Mouse (Mus musculus): ENCODE data around the gene Slc13a3.

Gene Slc13a3

DNA sequence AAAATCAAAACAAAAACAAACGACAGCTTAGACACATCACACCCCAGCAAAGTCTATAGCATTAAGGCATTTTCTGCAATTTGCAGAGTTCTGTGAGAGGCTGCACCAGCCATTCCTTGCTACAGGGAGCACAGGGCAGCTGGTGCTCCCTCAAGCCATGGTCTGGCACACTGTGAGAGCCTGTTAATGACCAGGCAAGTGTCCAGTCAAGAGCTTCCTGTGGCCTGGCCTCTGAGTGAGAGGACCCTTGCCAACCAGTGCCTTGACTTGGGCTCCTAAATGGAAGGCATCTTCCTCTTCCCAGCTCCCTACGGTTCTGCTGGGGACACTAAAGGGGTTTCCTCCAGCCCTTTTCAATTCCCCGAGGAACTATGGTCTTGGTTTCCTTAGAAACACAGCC is 59.1 kb downstream of the Slc13a3 start:
- DNase-seq (ENCODE audit: low spot score), result no peak

DNA sequence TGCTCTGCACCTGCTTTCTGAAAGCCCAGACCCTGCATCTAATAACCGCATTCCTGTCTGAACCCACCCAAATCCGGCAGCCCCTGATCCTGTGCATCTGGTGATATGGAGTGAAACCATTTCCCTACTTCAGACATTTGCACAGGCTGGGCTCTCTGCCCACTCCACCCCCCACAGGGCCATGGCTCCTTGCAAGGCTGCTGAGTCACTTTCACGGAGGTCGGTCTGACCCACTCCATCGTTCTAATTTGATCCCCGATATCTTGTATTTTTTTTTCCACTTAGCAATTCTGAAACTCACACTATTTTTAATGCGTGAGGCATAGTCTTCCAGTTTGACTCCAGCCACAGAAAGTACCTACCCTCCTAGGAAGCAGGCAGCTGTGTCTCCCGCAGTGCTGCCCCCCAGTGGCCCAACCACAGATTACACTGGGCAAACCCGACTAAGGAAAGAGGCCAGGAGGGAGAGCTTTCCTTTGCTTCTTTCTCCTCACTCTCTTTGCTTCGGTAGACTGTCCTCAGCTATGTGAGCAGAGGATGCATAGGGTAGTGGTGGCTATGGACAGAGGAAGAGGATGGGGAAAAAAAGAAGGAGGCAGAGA is 65.2 kb downstream of the Slc13a3 start:
- DNase-seq (ENCODE audit: low spot score), result peak; percentile 61

DNA sequence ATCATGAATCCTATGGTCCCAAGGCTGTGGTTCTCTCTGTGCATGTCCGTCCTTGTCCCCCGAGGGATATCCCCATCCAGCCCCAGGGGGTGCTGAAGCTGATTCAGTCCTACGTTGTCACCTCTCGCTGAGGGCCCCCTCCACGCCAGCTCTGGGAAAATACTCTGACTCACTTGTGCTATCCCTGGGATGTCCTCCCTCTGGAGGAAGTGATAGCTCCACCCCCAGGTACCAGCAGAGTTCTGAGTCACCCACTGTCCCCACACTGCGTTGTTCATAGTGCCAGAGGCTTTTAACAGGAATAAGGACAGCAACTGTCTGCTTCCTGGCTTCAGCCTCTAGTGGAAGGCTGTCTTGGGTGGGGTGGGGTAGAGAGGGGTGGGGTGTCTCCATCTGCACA is 67.7 kb downstream of the Slc13a3 start:
- peak; percentile 12 for DNase-seq (ENCODE audit: low spot score)

DNA sequence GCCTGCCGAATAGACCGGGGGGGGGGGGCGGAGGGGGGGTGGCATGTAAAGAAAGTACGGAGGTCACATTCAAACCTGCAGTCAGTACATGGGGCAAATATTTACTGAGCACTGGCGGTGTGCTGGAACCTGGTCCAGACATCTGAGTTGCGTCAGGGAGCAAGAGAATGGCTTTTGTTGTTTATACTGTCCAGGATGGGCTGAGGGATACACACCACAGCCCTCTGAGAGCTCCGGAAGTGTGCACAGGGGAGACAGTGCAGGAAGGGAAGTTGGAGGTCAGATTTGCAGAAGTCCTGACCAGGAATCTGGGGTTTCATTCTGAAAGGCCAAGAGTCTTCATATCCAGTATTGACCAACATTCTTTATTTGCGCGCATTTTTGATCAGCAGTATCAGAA is 68.1 kb downstream of the Slc13a3 start:
- peak; percentile 23 for DNase-seq (ENCODE audit: low spot score)

DNA sequence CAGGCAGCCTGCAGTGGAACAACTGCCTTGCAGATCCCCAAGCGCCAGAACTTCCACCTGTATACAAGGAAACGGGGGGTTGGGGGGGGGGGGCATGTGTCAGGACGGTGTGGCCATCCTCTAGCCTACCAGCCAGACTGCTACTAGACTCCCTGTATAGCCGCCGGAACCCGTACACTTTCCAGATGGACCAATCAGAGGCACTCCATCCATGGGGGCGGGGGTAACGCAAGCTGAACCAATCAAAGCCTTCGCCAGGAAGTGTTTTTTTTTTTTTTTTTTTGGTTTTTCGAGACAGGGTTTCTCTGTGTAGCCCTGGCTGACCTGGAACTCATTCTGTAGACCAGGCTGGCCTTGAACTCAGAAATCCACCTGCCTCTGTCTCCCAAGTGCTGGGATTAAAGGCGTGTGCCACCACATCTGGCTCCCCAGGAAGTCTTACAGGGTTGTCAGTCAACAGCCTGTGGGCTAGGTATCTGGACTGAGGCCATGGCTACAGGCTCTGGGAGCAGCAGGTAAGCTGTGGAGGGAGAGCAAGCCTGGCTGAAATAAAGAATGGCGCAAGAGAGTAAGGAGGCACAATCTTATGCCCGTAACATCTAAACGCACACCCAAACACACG is 74.8 kb downstream of the Slc13a3 start:
- no peak for DNase-seq (ENCODE audit: low spot score)

DNA sequence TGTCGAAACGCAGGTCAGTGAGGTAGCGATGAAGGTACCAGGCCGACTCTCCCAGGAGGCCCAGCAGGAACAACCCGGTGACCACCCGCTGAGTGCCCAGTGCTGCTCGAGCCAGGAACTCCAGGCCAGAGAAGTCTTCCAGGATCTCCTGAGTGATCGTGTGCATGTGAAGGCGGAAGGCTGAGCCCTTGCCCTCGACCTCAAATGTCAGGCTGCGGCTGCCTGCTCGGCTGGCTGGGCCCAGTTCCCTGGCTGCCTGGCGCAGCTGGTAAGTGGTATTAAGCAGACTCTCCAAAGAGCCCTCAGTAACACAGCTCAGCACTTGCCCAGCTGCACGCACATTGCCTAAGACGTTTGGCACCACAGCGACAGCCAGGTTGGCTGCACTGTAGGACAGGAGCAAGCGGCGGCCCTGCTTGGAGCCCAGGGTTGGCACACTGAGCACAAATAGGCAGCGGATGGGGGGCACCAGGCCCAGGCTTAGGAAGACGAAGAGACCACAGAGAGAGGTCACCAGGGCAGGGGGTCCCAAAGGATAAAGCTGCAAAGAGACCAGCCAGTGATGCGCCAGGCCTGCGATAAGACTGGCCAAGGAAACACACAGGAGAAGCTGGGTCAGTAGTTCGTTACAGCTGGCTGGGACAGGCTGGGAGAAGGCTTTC is 75.4 kb downstream of the Slc13a3 start:
- DNase-seq (ENCODE audit: low spot score), result peak; percentile 31

DNA sequence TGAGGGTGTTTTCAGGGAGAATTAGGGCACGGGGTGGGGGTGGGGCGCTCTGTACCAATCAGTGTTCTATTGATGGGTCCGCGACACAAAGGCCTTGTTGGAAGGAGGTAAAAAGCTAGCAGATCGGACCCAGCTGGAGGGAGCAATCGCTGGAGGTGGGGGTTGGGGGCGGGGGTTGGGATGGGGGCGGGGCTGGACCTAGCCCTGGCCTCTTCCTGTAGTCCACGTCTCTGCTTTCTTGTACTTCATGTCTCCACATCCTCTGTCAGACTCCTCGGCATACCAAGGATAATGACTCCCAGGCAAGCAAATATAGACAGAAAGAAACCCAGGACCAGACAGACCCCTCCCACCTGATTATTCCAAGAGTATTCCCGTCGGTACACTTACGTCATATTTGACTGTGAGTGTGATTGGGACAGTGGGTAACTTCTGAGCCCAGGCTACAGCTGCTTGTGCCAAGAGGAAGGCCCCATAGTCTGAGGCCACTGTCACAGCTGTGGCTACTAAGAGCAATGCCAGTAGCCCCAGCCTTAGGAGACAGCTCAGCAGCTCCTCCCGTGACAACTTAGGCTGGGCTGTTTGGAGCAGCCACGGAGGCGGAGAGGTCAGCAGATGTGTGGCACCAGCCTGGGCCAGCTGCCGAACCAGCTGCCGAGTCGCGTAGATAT is 76.1 kb downstream of the Slc13a3 start:
- no peak for DNase-seq (ENCODE audit: low spot score)

DNA sequence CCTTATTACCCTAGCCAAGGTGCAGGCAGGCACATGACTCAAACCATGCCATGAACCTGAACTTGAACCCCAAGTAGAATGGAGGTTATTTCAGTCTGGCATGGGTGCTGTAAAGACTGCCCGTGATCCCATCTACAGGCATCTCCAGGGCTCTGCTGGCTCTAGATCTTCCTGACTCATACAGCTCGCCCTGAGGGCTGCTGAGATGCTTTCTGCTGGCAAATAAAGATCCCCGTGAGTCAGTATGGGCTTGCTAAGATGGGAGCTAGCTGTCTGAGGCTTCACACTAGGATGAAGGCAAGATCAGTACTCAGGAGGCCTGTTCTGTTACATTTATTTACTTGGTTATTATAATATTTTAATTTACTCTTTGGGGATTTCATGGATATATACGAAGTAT is 80.9 kb downstream of the Slc13a3 start:
- no peak for DNase-seq (ENCODE audit: low spot score)

DNA sequence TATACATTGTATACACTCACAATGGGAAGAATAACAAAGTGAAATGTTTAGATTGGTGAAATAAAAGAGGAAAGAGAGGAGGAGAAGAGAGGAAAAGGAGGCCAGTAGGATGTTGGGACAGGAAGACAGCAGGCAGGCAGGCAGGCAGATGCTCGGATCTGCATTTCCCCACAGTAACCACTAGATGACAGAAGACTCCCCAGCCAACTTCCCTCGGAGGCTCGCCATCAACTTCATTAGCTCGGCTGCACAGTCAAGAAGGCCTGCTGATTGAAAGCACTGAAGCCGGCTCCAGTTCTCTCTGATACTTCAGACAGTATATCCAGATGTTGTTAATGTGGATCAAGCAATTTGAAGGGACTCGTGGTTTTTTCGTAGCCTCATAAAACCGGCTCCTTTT is 81.5 kb downstream of the Slc13a3 start:
- peak; percentile 46 for DNase-seq (ENCODE audit: low spot score)

DNA sequence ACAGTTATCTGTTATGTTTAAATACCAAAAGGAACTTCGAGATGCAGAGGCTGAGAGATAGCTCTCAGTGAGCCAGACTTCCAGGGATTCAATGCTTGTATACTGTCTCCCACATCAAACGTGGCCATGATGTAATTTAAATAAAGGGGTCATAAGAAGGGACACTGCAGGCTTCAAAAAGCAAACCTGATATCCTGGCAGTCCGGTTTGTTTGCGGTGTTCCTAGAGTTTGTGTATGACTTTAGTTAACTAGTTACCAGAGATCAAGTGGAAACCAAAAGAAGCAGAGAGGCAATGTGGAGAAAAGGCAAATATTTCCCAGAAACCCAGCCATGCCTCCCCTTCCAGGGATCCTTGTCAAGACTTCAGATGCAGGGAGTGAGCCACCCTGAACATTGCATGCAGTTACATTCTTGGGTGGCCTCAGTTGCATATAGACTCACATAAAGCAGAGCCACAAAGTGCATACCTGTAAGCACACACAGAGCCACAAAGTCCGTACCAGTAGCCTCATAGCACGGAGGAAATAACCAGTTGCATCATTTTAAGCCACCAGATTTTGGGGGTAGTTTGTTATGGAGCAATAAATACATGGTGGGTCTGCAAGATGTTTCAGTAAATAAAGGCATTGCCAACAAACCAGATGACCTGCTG is 83.6 kb downstream of the Slc13a3 start:
- no peak for DNase-seq (ENCODE audit: low spot score)

DNA sequence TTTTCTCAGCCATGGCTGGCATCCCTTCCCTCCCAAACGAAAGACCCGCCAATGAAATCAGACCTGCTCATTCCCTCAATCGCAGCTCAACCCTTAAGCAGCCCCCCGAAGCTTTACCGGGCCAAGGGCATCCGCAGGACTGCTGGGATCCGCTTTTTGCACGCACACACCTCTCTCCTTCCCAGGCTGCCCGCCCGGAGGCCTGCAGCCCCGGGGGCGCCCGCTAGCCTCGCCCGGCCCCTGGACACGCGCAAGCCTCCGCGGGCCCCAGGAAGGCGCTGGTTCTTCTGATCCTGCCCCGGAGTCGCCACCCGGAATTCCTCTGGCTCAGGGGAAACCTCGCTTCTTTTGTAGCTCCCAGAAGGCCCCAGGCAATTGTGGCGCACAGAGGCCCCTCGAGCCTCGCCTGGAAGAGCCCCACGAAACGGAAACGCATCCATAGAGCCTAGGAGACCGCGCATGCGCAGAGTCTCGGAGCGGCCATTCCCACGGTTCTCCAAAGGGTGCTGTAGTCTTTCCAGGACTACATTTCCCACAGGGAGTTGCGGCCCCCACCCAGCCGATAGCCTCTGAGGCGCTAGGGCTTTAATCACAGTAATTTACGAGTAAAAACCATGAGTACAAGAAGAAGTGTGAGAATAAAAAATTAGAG is 85.1 kb downstream of the Slc13a3 start, which contains the start of gene Zfp334:
TSS of gene Zfp334 (minus strand) at position 416 of the 652 bp plus-strand sequence.
- DNase-seq (ENCODE audit: low spot score), result peak; percentile 94

DNA sequence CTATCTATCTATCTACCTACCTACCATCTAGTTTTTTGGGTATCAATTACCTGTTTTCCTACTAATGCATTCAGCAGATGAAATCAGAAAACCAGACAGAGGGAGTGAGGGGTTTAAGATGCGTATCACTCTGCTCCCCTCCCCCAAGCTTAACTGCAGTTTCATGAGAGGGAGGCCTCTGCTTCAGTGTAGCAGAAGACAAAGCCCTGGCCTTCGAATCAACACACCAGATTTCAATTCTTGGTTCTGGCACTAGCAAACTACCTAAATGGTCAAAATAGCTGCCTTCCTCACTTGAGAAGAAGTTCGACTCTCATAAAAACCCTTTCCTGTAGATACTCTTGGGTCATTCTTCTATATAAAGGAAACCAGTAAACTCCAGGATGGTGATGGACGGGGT is 85.7 kb downstream of the Slc13a3 start:
- no peak for DNase-seq (ENCODE audit: low spot score)

DNA sequence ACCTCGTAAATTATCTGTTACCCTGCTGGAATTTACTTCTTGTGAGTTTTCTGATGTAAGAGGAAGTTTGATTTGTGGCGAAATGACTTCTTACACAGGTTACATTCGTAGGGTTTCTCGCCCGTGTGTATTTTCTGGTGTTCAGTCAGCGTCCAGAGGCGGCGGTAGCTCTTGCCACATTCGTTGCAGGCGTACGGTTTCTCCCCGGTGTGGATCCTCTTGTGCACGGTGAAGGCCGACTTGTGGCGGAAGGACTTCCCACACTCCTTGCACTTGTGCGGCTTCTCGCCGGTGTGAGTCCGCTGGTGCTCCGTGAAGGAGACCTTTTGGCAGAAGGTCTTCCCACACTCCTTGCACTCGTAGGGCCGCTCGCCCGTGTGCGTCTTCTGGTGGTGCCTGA is 93.0 kb downstream of the Slc13a3 start:
- no peak for DNase-seq (ENCODE audit: low spot score)

DNA sequence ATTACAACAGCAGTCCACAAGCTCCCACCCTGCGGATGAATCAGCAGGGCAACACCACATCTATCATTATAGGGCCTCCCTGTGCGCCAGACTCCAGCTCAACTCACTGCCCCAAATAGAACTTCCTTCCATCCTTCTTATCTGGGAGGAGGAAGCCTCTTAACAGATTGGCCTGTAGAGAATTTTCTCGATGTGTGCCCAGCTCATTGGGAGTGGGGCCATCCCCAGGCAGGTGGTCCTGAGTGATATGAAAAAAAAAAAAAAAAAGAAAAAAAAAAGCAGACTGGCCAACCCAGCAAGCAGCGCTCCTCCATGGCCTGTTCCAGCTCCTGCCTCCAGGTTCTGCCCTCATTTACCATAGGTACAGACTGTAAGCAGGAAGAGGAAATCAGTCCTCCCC is 97.0 kb downstream of the Slc13a3 start:
- DNase-seq (ENCODE audit: low spot score), result no peak

DNA sequence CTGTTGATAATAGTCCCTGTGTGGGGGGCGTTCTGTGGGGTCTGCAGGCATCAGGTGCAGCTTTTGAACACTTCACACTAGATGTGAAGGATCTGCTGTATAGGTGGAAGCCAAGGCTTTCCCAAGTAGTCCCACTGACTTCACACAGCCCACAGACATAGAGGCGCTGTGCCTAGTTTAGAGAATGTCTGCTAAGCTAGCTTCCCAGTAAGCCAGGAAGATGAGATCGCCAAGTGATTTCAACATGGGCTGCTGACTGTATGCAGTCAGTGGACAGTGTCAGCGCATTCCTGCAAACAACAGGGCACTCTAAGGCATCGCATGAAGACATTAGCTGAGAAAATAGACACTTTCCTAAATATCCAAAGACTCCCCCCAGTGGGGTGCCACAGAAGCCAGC is 97.6 kb downstream of the Slc13a3 start:
- DNase-seq (ENCODE audit: low spot score), result no peak

DNA sequence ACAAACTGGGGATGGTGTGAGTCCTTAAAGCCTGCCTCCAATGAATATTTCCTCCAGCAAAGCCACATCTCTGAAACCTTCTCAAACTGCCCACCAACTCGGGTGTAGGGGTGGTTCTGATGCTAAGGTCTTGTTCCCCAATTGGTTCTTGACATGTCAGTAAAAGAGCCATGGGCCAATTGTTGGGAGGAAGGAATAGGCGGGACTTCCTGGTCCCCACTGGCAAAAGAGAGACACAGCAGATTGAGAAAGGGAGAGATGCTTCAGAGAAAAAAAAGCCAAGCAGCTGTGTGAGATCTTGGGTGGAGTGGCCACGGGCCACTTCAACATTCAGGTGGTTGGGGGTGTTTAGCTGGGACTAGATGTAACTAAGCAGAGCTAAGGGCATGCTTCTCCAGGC is 102.0 kb downstream of the Slc13a3 start:
- DNase-seq (ENCODE audit: low spot score), result no peak

DNA sequence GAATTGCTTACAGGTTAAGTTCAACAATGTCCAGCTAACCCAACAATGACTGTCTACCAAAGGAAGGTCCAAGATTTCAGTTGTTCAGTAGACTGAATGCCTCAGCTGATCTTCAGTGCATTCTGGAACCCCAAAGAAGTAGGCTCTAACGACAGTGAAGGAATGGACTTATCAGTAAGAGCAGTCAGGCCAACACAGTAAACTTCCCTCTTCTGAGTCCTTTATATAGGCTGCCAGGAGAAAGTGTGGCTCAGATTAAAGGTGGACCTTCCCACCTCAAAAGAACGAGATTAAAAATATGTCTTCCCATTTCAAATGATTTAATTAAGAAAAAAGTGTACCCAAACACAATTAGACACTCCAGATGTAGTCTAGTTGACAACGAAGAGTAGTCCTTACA is 102.7 kb downstream of the Slc13a3 start:
- no peak for DNase-seq (ENCODE audit: low spot score)

DNA sequence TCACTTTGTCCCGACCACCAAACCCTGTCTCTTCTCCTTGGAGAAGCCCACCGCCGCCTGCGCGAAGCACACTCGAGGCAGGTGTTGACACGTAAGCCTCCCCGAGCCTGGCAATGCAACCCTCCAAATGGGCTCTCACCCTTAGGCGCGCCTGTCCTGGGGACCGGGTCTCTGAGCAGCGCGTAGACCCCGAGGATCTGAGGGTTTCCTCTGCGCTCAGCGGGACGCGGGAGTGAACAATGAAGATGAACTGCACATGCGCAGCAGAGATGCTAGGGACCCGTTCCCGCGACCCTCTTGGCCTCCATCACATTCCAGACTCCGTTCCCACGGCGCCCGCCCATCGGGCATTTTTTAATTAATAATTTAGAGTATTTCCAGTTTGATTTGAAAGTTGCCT is 104.5 kb downstream of the Slc13a3 start, which contains the start of gene Zfp663:
TSS of gene Zfp663 (minus strand) at position 234 of the 400 bp plus-strand sequence.
- no peak for DNase-seq (ENCODE audit: low spot score)

DNA sequence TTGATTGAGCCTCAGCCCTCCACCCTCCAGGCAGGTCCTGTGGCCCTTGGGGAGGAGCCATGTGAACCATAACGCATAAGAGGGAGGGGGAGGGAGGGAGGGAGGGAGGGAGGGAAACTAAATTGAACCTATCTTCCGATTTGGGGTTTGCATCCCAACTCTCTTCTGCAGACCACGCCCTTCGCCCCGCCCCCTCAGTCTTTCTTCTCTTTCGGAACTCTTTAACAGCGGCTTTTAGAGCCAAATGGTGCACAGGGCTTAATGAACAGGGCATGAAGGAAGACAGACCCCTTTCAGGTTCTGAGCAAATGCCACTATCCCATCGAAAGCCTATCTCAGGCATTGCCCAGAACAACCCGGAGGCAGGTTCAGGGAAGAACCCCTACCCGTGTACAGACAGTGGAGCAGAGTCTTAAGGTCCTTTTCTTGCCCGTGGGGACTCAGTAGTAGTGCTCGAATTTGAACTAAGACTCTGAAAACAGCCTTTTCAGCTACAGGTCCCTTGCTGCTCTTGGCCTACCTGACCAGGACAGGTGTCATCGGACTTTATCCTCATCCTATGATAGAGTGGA is 105.1 kb downstream of the Slc13a3 start:
- DNase-seq (ENCODE audit: low spot score), result no peak

DNA sequence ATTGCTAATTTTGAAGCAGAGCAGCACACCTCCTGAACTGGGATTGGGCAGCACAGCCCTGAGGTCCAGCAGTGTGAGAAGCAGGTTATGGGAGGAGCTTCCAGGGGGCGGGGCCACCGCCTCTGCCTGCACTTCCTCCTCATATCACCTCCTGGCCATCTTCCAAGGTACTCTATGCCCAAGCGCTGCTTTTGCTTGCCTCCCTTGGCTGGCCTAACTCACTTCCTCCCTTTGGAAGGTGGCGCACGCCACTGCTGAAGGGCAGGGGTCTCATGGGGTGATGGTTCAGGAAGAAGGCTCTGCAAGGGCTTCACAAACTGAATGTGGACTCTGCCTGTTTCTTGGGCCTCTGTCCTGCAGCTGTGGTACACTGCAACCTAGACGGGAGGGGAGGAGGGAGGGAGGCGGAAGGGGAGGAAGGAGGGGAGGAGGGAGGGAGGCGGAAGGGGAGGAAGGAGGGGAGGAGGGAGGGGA is 105.9 kb downstream of the Slc13a3 start:
- DNase-seq (ENCODE audit: low spot score), result peak; percentile 76

DNA sequence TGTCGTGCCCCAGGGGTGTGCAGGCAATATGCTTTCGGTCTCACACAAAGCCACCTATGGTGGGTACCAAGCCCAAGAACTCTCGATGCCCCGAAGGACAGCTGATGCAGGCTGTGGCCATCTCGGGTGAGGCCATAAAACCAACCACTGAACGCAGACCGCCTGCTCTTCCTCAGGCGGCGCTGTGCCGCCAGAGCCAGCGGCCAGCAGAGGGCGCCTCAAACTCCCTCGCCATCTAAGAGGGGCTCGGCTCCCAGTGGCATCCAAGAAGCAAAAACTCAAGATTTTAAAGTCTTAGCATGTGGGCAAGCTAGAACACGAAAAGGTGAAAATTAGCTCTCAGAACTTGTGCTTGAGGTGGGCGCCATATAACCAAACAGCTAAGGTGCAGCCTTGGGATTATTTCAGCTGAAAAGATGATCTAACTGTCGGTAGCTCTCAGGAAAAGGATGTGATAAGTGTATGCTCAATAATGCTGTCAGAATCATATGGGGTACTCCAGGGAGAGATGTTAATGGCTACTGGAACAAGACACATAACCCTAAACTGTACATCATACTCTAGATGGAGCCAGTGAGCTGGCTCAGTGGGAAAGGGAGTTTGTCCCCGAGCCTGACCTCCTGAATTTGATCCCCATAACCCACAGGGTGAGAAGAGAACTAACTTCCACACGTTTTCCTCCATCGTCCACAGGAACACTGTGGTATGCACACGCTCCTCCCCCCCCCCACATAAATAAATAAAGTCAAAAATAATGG is 108.5 kb downstream of the Slc13a3 start:
- peak; percentile 18 for DNase-seq (ENCODE audit: low spot score)
